Mouse (Mus musculus): ENCODE data around the gene Eps8l1. TPM values are rescaled to one million over a fixed set of nuclear protein-coding genes. Genes with fewer than 3 reads are reported as not detected.
"Not testable (repeated sequence)": the region's sequence is repeated elsewhere in the genome, so short reads cannot be mapped to it uniquely, and the experiment has no call there.

Gene Eps8l1
- total RNA-seq (2014; fragmentation: Nextera tagmentation), result 5.0 and 7.7 TPM in 2 replicates
- total RNA-seq (2017), result 1.6 and 7.1 TPM in 2 replicates

GRCm38 (mm10) chr7:4460576-4461434 is at the start of gene Eps8l1:
TSS of gene Eps8l1 (plus strand) at chr7:4460674.
- ATAC-seq (replicated peaks; ENCODE audit: poor library complexity, severe bottlenecking), result peak; percentile 44

- not testable (repeated sequence) for ATAC-seq (replicated peaks; ENCODE audit: poor library complexity, severe bottlenecking)
Observed at GRCm38 (mm10) chr7:4412406-4412805, 48.1 kb upstream of the Eps8l1 start.

- ATAC-seq (replicated peaks; ENCODE audit: poor library complexity, severe bottlenecking), result no peak
Observed at GRCm38 (mm10) chr7:4419681-4420080, 40.8 kb upstream of the Eps8l1 start.

- ATAC-seq (replicated peaks; ENCODE audit: poor library complexity, severe bottlenecking), result no peak
Observed at GRCm38 (mm10) chr7:4420230-4420629, 40.2 kb upstream of the Eps8l1 start.

GRCm38 (mm10) chr7:4427161-4427912 is 33.1 kb upstream of the Eps8l1 start:
- peak; percentile 98 for ATAC-seq (replicated peaks; ENCODE audit: poor library complexity, severe bottlenecking)

- no peak for ATAC-seq (replicated peaks; ENCODE audit: poor library complexity, severe bottlenecking)
Observed at GRCm38 (mm10) chr7:4430246-4430844, 30.1 kb upstream of the Eps8l1 start.

- peak; percentile 58 for ATAC-seq (replicated peaks; ENCODE audit: poor library complexity, severe bottlenecking)
Observed at GRCm38 (mm10) chr7:4431548-4431947, 28.9 kb upstream of the Eps8l1 start.

GRCm38 (mm10) chr7:4432026-4432425 is 28.4 kb upstream of the Eps8l1 start:
- ATAC-seq (replicated peaks; ENCODE audit: poor library complexity, severe bottlenecking), result no peak

- no peak for ATAC-seq (replicated peaks; ENCODE audit: poor library complexity, severe bottlenecking)
Observed at GRCm38 (mm10) chr7:4437721-4438120, 22.8 kb upstream of the Eps8l1 start.

- no peak for ATAC-seq (replicated peaks; ENCODE audit: poor library complexity, severe bottlenecking)
Observed at GRCm38 (mm10) chr7:4440549-4440948, 19.9 kb upstream of the Eps8l1 start.

GRCm38 (mm10) chr7:4445216-4445791 is 15.2 kb upstream of the Eps8l1 start, which contains the start of gene Rdh13:
TSS of gene Rdh13 (minus strand) at chr7:4445649.
- ATAC-seq (replicated peaks; ENCODE audit: poor library complexity, severe bottlenecking), result peak; percentile 95

GRCm38 (mm10) chr7:4447138-4447537 is 13.3 kb upstream of the Eps8l1 start:
- ATAC-seq (replicated peaks; ENCODE audit: poor library complexity, severe bottlenecking), result no peak

GRCm38 (mm10) chr7:4448439-4448838 is 12.0 kb upstream of the Eps8l1 start:
- no peak for ATAC-seq (replicated peaks; ENCODE audit: poor library complexity, severe bottlenecking)

- ATAC-seq (replicated peaks; ENCODE audit: poor library complexity, severe bottlenecking), result no peak
Observed at GRCm38 (mm10) chr7:4449211-4449610, 11.3 kb upstream of the Eps8l1 start.

GRCm38 (mm10) chr7:4452644-4453043 is 7.8 kb upstream of the Eps8l1 start:
- no peak for ATAC-seq (replicated peaks; ENCODE audit: poor library complexity, severe bottlenecking)

- ATAC-seq (replicated peaks; ENCODE audit: poor library complexity, severe bottlenecking), result peak; percentile 9; the same call in 1 of the 2 replicates
Observed at GRCm38 (mm10) chr7:4464194-4464824, 3.8 kb downstream of the Eps8l1 start.

GRCm38 (mm10) chr7:4467801-4468200 is 7.3 kb downstream of the Eps8l1 start:
- no peak for ATAC-seq (replicated peaks; ENCODE audit: poor library complexity, severe bottlenecking)

- peak; percentile 15; the same call in 1 of the 2 replicates for ATAC-seq (replicated peaks; ENCODE audit: poor library complexity, severe bottlenecking)
Observed at GRCm38 (mm10) chr7:4470275-4471178, 10.1 kb downstream of the Eps8l1 start.

GRCm38 (mm10) chr7:4471179-4471555 is 10.7 kb downstream of the Eps8l1 start:
- ATAC-seq (replicated peaks; ENCODE audit: poor library complexity, severe bottlenecking), result peak; percentile 55
